Mouse (Mus musculus) brain, embryonic 14.5 days (tissue): ENCODE measurements around the gene Pdilt.

Experiments
- CTCF ChIP-seq: fragments of 200-500 bp; IDR thresholded peaks from 2 replicates; pipeline ENCODE4 v1.5.1; 2012; ENCODE audit warnings: inconsistent platforms, mild to moderate bottlenecking, moderate library complexity, borderline replicate concordance; ENCODE audit not compliant: insufficient read depth, insufficient read length; ENCODE audit errors: extremely low read depth
- POLR2A ChIP-seq: fragments of 200-500 bp; IDR thresholded peaks from 2 replicates; pipeline ENCODE4 v1.6.1; 2012; ENCODE audit warnings: mild to moderate bottlenecking, inconsistent platforms, borderline replicate concordance; ENCODE audit not compliant: poor library complexity, insufficient read depth, insufficient read length, severe bottlenecking; ENCODE audit errors: extremely low read depth

DNA sequence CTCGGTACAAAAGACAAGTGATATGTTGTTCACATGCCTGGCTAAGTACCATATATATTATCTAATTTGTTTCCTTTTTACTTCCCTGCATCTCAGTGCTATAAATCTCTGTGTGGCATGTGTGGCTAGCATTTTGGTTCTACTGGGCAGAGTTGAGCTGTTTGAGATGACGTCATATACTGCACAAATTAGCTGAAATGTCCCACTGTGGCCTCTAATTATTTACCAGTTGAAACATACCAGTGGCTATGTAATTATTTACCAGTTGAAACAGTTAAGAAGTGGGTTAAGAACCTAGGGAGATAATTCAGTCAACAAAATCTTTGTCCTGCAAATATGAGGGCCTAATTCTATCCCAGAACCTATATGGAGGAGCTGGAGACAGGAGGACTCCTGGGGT lies 4.3 kb upstream of the Pdilt start:
- no peak for TF ChIP-seq CTCF
- TF ChIP-seq POLR2A: no peak
